Mouse (Mus musculus): ENCODE measurements around the gene Zkscan16.

DNA sequence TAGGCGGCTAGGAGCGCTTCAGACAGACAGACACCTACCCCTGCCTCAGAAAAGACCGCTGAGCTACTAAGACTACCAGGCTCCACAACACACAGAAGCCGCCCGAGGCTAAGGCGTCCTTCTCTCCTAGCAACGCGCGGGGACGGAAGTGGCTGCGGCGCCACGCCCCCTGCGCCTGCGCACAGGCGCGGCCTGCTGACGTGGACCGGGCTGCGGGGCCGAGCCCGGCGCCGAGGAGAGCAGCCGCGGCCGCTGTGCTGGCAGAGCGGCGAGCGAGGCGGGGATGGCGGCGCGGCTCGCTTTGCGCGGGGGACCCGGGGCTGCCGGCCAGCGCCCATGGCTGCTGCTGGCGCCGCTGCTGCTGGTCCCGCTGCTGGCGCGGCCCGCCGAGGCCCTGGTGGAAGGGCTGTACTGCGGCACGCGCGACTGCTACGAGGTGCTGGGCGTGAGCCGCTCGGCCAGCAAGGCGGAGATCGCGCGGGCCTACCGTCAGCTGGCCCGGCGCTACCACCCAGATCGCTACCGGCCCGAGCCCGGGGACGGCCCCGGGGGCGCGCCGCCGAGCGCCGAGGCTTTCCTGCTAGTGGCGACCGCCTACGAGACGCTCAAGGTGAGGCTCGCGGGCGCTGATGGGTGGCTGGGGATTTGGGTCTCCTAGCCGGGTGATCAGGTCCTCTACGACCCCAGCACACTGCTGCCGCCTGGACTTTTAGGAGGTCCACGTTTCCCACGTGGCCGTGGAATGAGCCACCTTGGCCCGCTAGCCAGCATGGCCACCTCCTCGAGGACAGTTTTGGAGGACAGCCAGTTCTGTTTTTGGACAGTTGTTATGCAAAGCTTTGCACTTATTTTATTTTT is 59.7 kb downstream of the Zkscan16 start, which contains the start of gene Gm20503:
- TF ChIP-seq CTCF (IDR thresholded peaks at IDR 0.05) (no peak), EP300 (IDR thresholded peaks at IDR 0.05) (no peak)
